Mouse (Mus musculus) MEL (cell line): ENCODE measurements at regions not wholly inside any gene's neighbourhood (a gene's known extent, or its start where the extent isn't known, plus 50 kb on each side); places are given as distances from the start of the nearest gene placed in this dataset.

ENCODE experiments used
- DNase-seq: peaks from one replicate; pipeline ENCODE4 v3.0.0; 2011; ENCODE audit warnings: low read depth, low spot score
- H3K27ac ChIP-seq: 2 replicates; pipeline ENCODE4 v1.5.1; 2012; ENCODE audit warnings: low read depth, mild to moderate bottlenecking, control low read depth, low read length, moderate library complexity; ENCODE audit not compliant: control insufficient read depth
- H3K27me3 ChIP-seq, 2 experiments: fragments of 150-350 bp in 1 of 2; sonication (generic) in 1 of 2; 2 replicates each; pipeline ENCODE4 v1.6.1; 2012; ENCODE audit warnings: low read length in 2 of 2, mild to moderate bottlenecking in 2 of 2, improper control_type of control experiment in 1 of 2, moderate library complexity in 1 of 2; ENCODE audit not compliant: insufficient read depth in 2 of 2, control insufficient read depth in 1 of 2
- H3K36me3 ChIP-seq, 2 experiments: 2 replicates each; pipeline ENCODE4 v1.6.1; 2012 to 2014; ENCODE audit warnings: low read length in 2 of 2, improper control_type of control experiment in 1 of 2, inconsistent platforms in 1 of 2, mild to moderate bottlenecking in 1 of 2; ENCODE audit not compliant: insufficient read depth in 2 of 2, control insufficient read depth in 1 of 2
- H3K4me1 ChIP-seq, 2 experiments: fragments of 150-350 bp in 1 of 2; sonication (generic) in 1 of 2; 2 replicates each; pipeline ENCODE4 v1.6.1; 2012; ENCODE audit warnings: low read length in 2 of 2, improper control_type of control experiment in 1 of 2, mild to moderate bottlenecking in 1 of 2; ENCODE audit not compliant: insufficient read depth in 2 of 2, control insufficient read depth in 1 of 2
- H3K4me3 ChIP-seq, 2 experiments: fragments of 150-350 bp in 1 of 2; sonication (generic) in 1 of 2; 2 replicates each; pipeline ENCODE4 v1.5.1; 2012; ENCODE audit warnings: low read depth in 2 of 2, low read length in 2 of 2, mild to moderate bottlenecking in 2 of 2, moderate library complexity in 2 of 2, control low read depth in 1 of 2, improper control_type of control experiment in 1 of 2; ENCODE audit not compliant: control insufficient read depth in 1 of 2, insufficient read depth in 1 of 2
- H3K79me2 ChIP-seq: 2 replicates; pipeline ENCODE4 v1.6.1; 2012; ENCODE audit warnings: mild to moderate bottlenecking, low read length, moderate library complexity; ENCODE audit not compliant: control insufficient read depth, poor library complexity, insufficient read depth
- H3K9ac ChIP-seq: 2 replicates; pipeline ENCODE4 v1.6.1; 2012; ENCODE audit warnings: low read depth, mild to moderate bottlenecking, control low read depth, low read length, moderate library complexity; ENCODE audit not compliant: control insufficient read depth, poor library complexity, severe bottlenecking
- H3K9me3 ChIP-seq: fragments of 150-350 bp; sonication (generic); replicated peaks from 2 replicates; pipeline ENCODE4 v1.6.1; 2012; ENCODE audit warnings: mild to moderate bottlenecking, low read length, improper control_type of control experiment, moderate library complexity; ENCODE audit not compliant: insufficient read depth
- CTCF ChIP-seq, 3 experiments: IDR thresholded peaks in 2 of 3; conservative IDR thresholded peaks in 1 of 3; 2 replicates each; pipeline ENCODE4 v1.5.1; 2011 to 2012; ENCODE audit warnings: low read length in 3 of 3, low read depth in 2 of 3, mild to moderate bottlenecking in 2 of 3, improper control_type of control experiment in 1 of 3, inconsistent platforms in 1 of 3, mixed read lengths in 1 of 3, moderate library complexity in 1 of 3; ENCODE audit not compliant: control insufficient read depth in 1 of 3, insufficient read depth in 1 of 3, poor library complexity in 1 of 3, severe bottlenecking in 1 of 3
- E2F4 ChIP-seq: IDR thresholded peaks from 2 replicates; pipeline ENCODE4 v1.6.1; 2011; ENCODE audit warnings: low read depth, low read length, improper control_type of control experiment, borderline replicate concordance
- ELF1 ChIP-seq: IDR thresholded peaks from 2 replicates; pipeline ENCODE4 v1.6.1; 2014; ENCODE audit warnings: low read depth, mild to moderate bottlenecking, inconsistent platforms, low read length, improper control_type of control experiment, moderate library complexity
- GABPA ChIP-seq: IDR thresholded peaks from 2 replicates; pipeline ENCODE4 v1.6.1; 2012; ENCODE audit warnings: low read depth, mild to moderate bottlenecking, inconsistent platforms, low read length, improper control_type of control experiment, moderate library complexity
- GATA1 ChIP-seq: IDR thresholded peaks from 2 replicates; pipeline ENCODE4 v1.6.1; 2011; ENCODE audit warnings: low read depth, low read length, improper control_type of control experiment
- HCFC1 ChIP-seq: IDR thresholded peaks from 2 replicates; pipeline ENCODE4 v1.6.1; 2012; ENCODE audit warnings: low read depth, mild to moderate bottlenecking, inconsistent platforms, low read length, improper control_type of control experiment, moderate library complexity
- JUND ChIP-seq: IDR thresholded peaks from 2 replicates; pipeline ENCODE4 v1.6.1; 2011; ENCODE audit warnings: low read depth, mild to moderate bottlenecking, improper control_type of control experiment, low read length
- MAX ChIP-seq: IDR thresholded peaks from 2 replicates; pipeline ENCODE4 v1.6.1; 2011; ENCODE audit warnings: low read length, improper control_type of control experiment
- MAZ ChIP-seq: IDR thresholded peaks from 2 replicates; pipeline ENCODE4 v1.6.1; 2012; ENCODE audit warnings: low read depth, mild to moderate bottlenecking, inconsistent platforms, low read length, improper control_type of control experiment
- MEF2A ChIP-seq: IDR thresholded peaks from 2 replicates; pipeline ENCODE4 v1.6.1; 2014; ENCODE audit warnings: low read depth, mild to moderate bottlenecking, inconsistent platforms, low read length, improper control_type of control experiment; ENCODE audit not compliant: poor library complexity, insufficient replicate concordance, severe bottlenecking; ENCODE audit errors: extremely low read depth
- MYB ChIP-seq: IDR thresholded peaks from 2 replicates; pipeline ENCODE4 v1.6.1; 2011; ENCODE audit warnings: mild to moderate bottlenecking, low read depth, low read length, improper control_type of control experiment
- NELFE ChIP-seq: IDR thresholded peaks from 2 replicates; pipeline ENCODE4 v1.6.1; 2011; ENCODE audit warnings: low read depth, low read length, improper control_type of control experiment
- NRF1 ChIP-seq: IDR thresholded peaks from 2 replicates; pipeline ENCODE4 v1.6.1; 2014; ENCODE audit warnings: low read depth, mild to moderate bottlenecking, inconsistent platforms, low read length, improper control_type of control experiment, moderate library complexity; ENCODE audit not compliant: poor library complexity, insufficient read depth, severe bottlenecking
- POLR2A ChIP-seq, 2 experiments: IDR thresholded peaks; 2 replicates each; pipeline ENCODE4 v1.6.1; 2011 to 2012; ENCODE audit warnings: low read length in 2 of 2, mild to moderate bottlenecking in 2 of 2, control low read depth in 1 of 2, improper control_type of control experiment in 1 of 2, low read depth in 1 of 2, moderate library complexity in 1 of 2; ENCODE audit not compliant: control insufficient read depth in 1 of 2, insufficient read depth in 1 of 2, poor library complexity in 1 of 2
- POLR2AphosphoS2 ChIP-seq: IDR thresholded peaks from 2 replicates; pipeline ENCODE4 v1.6.1; 2011; ENCODE audit warnings: low read length, improper control_type of control experiment
- RAD21 ChIP-seq: IDR thresholded peaks from 2 replicates; pipeline ENCODE4 v1.6.1; 2011; ENCODE audit warnings: mild to moderate bottlenecking, low read depth, low read length, improper control_type of control experiment
- SMC3 ChIP-seq: IDR thresholded peaks from 2 replicates; pipeline ENCODE4 v1.6.1; 2011; ENCODE audit warnings: low read depth, low read length, improper control_type of control experiment
- TAL1 ChIP-seq: IDR thresholded peaks from 2 replicates; pipeline ENCODE4 v1.6.1; 2012; ENCODE audit warnings: mild to moderate bottlenecking, inconsistent platforms, low read length, moderate library complexity, mixed read lengths
- TBP ChIP-seq: IDR thresholded peaks from 2 replicates; pipeline ENCODE4 v1.8.0; 2011; ENCODE audit warnings: low read depth, low read length, improper control_type of control experiment
- TCF12 ChIP-seq: IDR thresholded peaks from 2 replicates; pipeline ENCODE4 v1.6.1; 2014; ENCODE audit warnings: low read depth, mild to moderate bottlenecking, inconsistent platforms, low read length, improper control_type of control experiment, moderate library complexity
- USF1 ChIP-seq: IDR thresholded peaks from 2 replicates; pipeline ENCODE4 v1.6.1; 2014; ENCODE audit warnings: low read depth, mild to moderate bottlenecking, inconsistent platforms, low read length, improper control_type of control experiment, moderate library complexity

- no peak for DNase-seq
- H3K79me2 ChIP-seq: no peaks in the 10 kb centered on the region
- H3K4me3 ChIP-seq: no peak overlapping the region
- H3K27ac ChIP-seq: no peak overlapping the region
- no peaks in the 10 kb centered on the region for H3K36me3 ChIP-seq
- H3K9ac ChIP-seq: no peak overlapping the region
- no peak for TF ChIP-seq USF1
- TF ChIP-seq HCFC1: no peak
- TF ChIP-seq POLR2AphosphoS2: no peak
- no peak for TF ChIP-seq JUND
- TF ChIP-seq NELFE: no peak
- no peak for TF ChIP-seq TCF12
- TF ChIP-seq E2F4: no peak
- no peak for TF ChIP-seq TBP
- no peak for TF ChIP-seq MYB
- TF ChIP-seq MAX: no peak
- no peak for TF ChIP-seq POLR2A (IDR thresholded peaks at IDR 0.05; ENCODE audit: control insufficient read depth in 1 of 2, insufficient read depth in 1 of 2, low read depth in 1 of 2, low read length in 2 of 2, poor library complexity in 1 of 2)
- TF ChIP-seq CTCF (IDR thresholded peaks at IDR 0.05 in 2 of 3, conservative IDR thresholded peaks at IDR 0.05 in 1 of 3; ENCODE audit: control insufficient read depth in 1 of 3, insufficient read depth in 1 of 3, low read depth in 2 of 3, low read length in 3 of 3, poor library complexity in 1 of 3, severe bottlenecking in 1 of 3): no peak
- TF ChIP-seq ELF1: no peak
- TF ChIP-seq MAZ: no peak
- TF ChIP-seq RAD21: no peak
- no peak for TF ChIP-seq GABPA
- TF ChIP-seq SMC3: no peak
- TF ChIP-seq NRF1: no peak
- no peak for TF ChIP-seq GATA1
- TF ChIP-seq TAL1: no peak
- H3K27me3 ChIP-seq: no peaks in the 10 kb centered on the region
- H3K9me3 ChIP-seq: no peaks in the 10 kb centered on the region
- H3K4me1 ChIP-seq: no peaks in the 10 kb centered on the region
Measured at GRCm38 (mm10) chr9:41803680-41804460, 320.2 kb downstream of the Sorl1 start.

GRCm38 (mm10) chr9:41801376-41801775, 322.7 kb downstream of the Sorl1 start:
- H3K9me3 ChIP-seq: no peaks in the 10 kb centered on the region
- no peaks in the 10 kb centered on the region for H3K36me3 ChIP-seq
- no peaks in the 10 kb centered on the region for H3K4me1 ChIP-seq
- H3K27me3 ChIP-seq: no peaks in the 10 kb centered on the region
- TF ChIP-seq MEF2A: no peak
- H3K9ac ChIP-seq: no peak overlapping the region
- H3K27ac ChIP-seq: no peak overlapping the region
- no peaks in the 10 kb centered on the region for H3K79me2 ChIP-seq
- no peak for DNase-seq
- H3K4me3 ChIP-seq: no peak overlapping the region
